Mouse (Mus musculus) embryo, embryonic 11 days (tissue): ENCODE data around the gene Zdhhc6.

Source experiments
- DNase-seq: peaks from one replicate; pipeline ENCODE4 v3.0.0-alpha.2; 2015

Zdhhc6 gene

DNA sequence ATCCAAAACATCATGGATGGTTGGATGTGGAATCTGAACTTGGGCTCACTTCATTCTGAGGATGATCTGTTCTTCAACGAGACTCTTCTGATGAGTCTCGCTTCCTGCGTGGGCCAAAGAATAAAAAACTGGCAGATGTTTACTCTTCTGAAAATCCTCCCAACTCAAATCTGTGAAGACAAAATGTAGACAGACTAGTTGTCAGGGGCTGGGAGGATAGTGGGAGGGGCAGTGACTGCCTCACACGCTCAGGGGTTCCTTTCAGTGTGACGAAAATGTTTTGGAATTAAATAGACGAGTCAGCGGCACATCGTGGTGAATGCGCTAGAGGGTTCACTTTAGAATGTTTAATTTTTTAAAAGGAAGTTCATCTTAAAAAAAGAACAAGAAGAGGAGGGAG lies 59.7 kb downstream of the Zdhhc6 start:
- no peak for DNase-seq

DNA sequence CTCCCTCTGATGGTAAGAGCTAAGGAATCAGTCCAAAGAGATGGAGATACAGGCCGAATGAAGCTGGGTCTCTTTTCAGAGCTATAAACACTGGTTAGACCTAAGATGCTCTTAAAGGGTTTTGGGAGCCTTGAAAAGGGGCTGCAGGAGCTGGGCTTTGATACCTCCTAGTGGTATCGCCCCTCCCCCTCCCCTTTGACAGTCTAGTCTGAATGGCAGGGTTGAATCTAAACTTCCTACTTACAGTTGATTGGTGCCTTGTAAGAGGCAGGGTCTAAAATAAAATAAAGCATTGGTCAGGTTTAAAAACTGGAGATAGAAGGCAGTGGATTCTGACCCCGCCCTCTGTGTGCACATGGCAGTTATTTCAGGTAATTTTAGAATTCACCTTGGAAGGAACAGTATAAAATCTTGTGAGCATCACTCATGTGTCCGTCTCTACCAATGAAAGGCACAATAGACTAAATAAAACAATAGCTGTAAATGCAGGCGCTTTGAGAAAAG lies 61.3 kb downstream of the Zdhhc6 start:
- peak; percentile 74 for DNase-seq

DNA sequence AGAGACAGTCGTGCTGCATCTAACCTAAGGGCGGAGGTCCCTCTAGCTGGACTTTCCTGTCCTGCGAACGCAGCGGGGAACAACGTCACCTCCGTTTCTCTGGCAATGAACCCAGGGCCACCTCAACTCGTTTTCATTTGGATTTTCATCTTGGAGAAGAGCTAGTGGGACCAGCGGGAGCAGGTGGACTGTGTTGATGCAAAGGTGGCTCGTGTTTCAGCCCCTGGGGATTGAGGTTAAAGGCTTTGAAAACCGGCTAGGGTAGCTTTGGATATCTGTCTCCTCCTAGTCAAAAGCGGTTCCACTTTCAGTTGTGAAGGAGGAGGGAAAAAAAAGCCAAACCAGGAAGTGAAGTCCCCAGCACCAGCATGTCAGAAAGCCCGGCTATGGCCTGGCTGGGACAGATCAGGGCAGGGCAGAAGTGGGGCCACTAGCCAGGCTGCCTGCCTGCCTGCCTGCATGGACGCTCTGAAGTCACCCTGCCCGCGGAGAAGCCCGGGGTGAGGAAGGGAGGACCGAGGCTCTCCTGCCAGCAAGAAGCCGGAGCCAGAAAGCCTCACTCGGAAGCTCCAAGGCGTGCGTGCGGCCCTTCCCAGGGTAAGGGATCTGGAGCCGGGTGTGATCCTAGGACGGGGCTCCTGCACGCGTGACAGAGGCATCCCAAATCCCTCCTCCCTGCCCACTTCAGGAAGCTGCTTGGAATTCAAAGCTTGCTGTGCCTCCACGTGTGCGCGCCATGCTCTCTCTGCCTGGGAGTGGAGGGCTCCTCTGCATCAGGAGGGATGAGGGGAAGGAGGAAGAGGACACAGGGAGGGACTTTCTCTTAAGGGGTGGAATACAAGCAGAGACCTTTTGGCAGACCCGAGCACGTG lies 62.0 kb downstream of the Zdhhc6 start:
- peak; percentile 73 for DNase-seq

DNA sequence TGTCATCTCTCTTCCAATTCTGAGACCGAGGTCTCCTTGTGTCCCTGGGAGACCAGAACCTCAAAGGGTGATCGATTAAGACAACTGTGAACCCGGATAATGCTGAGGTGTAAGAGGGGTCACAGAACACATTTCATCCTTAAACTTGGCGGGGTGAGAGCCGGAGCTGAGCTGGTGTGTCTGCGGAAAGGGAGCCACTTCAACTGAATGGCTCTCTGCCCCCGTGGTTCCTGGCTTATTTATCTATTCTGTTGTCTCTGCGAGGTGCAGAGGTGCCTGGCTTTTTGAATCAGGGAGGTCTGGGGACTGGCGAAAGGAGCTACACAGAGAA lies 62.6 kb downstream of the Zdhhc6 start:
- no peak for DNase-seq

- no peak for DNase-seq
These were observed 64.3 kb downstream of the Zdhhc6 start, which contains the start of gene Acsl5 for GRCm38 (mm10) chr19:55251383-55252124. TSS of gene Acsl5 (plus strand) at chr19:55251938.

GRCm38 (mm10) chr19:55250451-55250850 lies 65.4 kb downstream of the Zdhhc6 start:
- DNase-seq, result no peak

- DNase-seq, result no peak
These were observed 67.8 kb downstream of the Zdhhc6 start for GRCm38 (mm10) chr19:55247991-55248520.

DNA sequence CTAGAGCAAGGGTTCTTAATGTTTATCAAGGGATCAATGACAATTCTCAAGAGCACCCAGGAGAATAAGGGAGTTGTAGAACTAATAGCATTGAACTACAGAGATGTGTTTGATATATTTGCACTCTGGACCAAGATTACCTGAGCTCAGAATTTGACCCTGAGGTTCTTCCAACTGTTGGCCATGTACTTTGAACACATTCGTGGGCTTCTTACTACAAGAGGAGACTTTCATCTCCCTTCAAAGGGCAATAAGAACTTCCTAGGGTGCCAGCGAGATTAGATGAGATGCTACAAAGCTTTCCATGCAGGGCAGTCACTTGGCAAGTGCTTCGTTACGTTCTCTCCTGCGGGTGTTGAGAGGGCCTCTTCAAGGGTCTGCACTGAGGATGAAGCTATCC lies 68.3 kb downstream of the Zdhhc6 start:
- DNase-seq, result no peak

DNA sequence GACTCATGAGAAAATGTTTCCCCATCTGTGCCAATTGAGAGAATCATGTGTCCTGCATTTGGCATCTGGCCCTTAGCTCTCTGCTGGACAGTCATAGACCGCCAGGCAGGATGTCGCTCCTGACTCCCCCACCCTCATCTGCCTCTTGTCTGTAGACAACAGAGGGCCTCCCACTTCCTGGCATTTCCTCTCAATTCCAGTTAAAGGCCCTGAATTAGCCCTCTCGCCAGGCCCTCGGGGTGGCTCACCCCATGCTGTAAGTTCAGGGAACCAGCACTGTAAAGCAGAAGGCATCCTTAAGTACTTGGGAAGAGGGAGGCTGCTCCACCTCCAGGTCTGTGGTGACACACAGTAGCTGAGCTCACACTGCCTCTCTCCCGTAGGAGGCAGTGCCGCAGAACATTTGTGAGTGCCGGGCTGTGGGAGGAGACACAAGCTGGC lies 71.0 kb downstream of the Zdhhc6 start:
- peak; percentile 49 for DNase-seq

DNA sequence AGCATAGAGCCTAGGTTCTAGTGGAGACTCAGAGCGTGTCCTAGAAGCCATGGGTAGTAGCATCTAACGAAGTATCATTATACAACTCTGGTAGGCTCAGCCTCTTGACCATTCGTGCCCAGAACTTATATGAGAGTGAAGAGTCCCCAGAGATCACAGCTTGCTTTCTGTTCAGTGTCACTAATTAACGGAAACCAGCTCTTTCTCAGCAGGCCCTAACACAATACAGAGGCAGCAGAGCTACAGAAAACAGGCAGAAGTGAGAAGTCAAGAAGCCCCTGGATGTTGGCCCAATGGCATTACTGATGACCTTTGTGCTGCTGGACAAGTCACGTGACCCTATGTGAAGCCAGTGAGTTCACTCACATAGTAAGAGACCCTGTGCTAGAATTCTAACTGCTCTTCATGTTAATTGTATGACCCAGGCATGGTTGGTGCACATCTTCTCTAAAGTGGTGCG lies 74.6 kb downstream of the Zdhhc6 start, which contains the start of gene Gucy2g:
Gucy2g (minus strand) TSS at position 51 of the 460 bp plus-strand sequence.
- DNase-seq, result no peak

DNA sequence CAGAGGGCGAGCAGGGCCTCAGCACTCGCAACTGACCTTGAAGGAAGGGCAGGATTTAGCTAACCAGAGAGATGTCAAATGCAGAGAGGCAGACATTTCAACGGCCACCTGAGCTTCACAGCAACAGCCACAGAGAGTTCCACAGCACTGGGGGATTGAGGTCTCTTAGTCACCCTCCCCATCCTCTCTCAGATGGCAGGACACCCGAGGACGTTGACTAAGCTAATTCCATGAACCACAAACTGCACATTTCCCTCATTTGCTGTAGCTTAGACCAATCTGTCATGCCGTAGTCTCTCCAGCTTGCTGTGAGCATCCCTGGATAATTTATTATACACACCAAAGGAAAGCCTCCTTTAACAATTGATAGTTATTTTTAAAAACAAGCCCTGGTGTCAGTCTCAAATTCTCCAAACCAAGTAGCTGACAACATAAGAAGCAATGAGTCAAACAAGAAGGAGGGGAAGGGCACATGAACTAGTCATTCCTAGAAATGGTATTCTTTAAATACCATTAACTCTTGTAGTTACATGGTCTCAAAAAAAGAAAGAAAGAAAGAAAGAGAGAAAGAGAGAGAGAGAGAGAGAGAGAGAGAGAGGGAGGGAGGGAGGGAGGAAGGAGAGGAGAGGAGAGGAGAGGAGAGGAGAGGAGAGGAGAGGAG lies 75.9 kb downstream of the Zdhhc6 start:
- no peak for DNase-seq

DNA sequence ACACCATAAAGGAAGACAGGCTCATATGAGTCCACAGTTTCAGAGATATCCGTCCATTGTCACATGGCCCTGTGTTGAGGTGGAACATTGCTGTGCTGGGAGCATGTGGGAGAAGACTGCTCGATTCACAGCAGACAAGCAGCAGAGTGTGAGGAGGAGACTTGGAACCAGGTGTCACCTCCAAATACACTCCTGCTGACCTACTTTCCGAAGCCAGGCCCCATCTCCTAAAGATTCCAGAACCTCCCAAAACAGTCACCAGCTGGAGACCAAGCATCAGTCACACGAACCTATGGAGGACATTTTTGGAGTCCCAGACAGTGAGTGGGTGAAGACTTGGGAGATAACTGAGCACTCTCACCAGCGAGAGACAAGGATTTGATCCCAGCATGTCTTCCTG lies 79.3 kb downstream of the Zdhhc6 start:
- DNase-seq, result no peak

DNA sequence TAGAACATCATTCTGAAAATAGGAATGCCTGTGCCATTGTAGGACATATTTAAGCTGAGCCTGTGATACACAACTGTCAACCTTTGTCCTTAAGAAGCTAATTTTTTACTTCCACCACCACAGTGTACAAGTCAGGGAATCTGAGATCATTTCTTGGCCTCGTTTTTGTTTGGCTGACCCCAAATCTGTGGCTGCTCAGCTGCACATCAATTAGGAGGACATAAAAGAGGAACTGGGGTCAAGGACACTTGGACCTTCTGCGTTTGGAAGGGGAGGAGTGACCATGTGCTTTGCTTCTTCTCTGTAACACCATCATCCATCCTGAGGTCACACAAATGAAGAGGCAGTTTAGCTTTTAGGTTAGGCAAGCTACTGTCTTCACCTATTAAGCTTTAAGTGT lies 79.8 kb downstream of the Zdhhc6 start:
- DNase-seq, result no peak

- DNase-seq, result no peak
These were observed 83.7 kb downstream of the Zdhhc6 start for GRCm38 (mm10) chr19:55232136-55232535.

DNA sequence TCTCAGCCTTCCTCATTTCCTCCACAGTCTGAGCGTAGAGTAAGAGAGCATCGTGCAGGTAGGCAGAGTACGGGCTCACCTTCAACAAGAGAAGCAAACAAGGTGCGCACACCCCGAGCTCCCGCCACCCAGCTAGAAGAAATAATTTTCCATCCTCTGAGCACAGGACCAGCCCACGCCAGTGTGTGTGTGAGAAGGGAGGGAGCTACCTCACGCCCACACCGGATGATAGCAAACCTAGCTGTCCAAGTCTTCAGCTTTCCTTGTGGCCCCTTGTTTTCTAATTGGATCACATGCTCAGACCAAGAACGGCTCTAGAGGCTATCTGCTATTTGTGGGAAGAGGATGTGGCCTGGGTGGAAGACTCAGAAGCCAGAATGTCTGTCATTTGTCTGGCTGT lies 84.8 kb downstream of the Zdhhc6 start:
- no peak for DNase-seq

DNA sequence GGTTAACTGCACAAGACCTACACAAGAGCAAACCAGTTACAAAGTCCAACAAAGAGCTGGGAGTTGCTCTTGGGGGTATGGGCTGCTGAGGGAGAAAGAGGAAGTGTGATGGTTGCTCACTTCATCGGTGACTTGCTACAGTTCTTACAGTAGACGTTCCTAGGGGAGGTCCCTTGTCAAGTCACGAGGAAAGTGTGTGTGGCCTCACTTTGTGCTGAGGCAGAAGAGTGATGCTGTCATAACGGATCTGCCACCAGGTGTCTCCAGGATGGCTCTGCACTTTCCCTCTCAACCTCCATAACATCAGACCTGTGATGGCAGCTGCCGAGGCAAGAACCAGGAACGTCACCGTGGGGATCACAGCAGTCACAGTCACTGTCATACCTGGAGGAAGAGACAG lies 88.7 kb downstream of the Zdhhc6 start:
- DNase-seq, result no peak

DNA sequence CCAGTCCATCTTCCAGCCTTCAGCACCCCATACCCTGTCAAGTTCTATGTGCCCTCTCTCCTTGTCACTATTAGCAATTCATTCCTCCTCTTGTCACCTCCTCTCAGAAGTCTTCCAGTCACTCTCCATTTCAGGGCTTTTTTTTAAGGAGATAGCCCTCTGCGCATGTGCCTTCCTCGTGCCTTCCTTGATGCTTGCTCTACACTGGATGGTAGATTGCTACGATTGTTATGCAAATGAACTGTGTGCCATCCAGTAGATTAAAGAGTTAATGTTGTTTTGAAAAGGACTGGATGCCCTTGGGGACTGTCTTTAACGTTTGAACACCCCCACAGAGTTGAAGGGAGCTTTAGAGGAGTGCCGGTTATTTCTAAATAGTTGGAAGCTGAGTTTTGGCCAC lies 89.2 kb downstream of the Zdhhc6 start:
- DNase-seq, result no peak

DNA sequence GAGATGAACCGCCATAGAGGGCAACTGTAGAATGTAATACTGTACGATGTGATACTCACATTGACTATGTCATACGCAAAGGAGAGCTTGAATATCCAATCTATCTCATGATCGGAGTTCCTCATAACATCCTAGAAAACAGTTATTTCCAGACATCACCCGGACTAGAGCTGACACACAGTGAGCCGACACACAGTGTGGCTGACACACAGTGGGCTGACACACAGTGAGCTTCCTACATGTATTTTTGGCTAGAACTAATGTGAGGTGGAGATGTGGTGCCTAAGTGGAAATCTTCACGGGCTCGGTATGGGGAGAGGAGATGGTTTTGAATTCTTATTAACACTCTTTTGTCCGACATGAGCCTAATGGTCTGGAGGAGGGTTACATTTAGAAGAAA lies 93.6 kb downstream of the Zdhhc6 start:
- no peak for DNase-seq
